Comparison of ENCODE assay signal across 25 mouse cellular contexts in the genomic region with DNA sequence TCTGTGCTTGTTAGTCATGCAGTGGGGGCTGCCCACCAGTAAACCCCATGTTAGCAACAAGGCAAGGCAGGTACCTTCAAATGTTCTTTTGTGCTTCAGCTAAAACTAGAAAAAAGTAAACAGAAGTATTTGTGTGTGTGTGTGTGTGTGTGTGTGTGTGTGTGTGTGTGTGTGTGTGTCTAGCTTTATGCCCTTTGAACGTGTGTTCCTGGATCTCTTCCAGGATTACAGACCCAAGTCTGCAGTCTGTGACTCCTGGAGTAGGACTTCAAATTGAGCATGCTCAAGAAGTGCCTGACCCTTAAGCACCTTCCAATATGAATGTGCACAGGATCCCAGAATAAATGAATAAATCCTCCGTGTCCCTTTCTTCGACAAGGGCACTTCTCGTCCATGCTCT. TPM values are rescaled to one million over a fixed set of nuclear protein-coding genes. Genes with fewer than 3 reads are reported as not detected.
"Had no signal": no experiment of that assay in that cellular context is flagged by ENCODE, and none has a peak within 500 bp of the region (broad histone marks: within the 10 kb centered on the region; RNA-seq: fewer than 3 reads in every experiment).

No protein-coding gene starts in this region.

- H3K4me1 ChIP-seq: midbrain, embryonic 10.5 days; midbrain, embryonic 12.5 days had no signal

- H3K27me3 ChIP-seq: midbrain, embryonic 12.5 days; neural tube, embryonic 13.5 days; neural tube, embryonic 15.5 days had no signal

- H3K36me3 ChIP-seq: midbrain, embryonic 10.5 days; midbrain, embryonic 12.5 days; neural tube, embryonic 13.5 days; neural tube, embryonic 15.5 days had no signal

- H3K27ac ChIP-seq: midbrain, embryonic 10.5 days; midbrain, embryonic 12.5 days; neural tube, embryonic 13.5 days; neural tube, embryonic 15.5 days had no signal

- ATAC-seq: midbrain, embryonic 16.5 days had no signal

- H3K9ac ChIP-seq: lung, embryonic 14.5 days; midbrain, embryonic 12.5 days; neural tube, embryonic 13.5 days; neural tube, embryonic 15.5 days had no signal

- H3K9me3 ChIP-seq: midbrain, embryonic 10.5 days; midbrain, embryonic 12.5 days; neural tube, embryonic 13.5 days; neural tube, embryonic 15.5 days had no signal

- H3K4me2 ChIP-seq: lung, embryonic 14.5 days; midbrain, embryonic 12.5 days; neural tube, embryonic 13.5 days; neural tube, embryonic 15.5 days had no signal

- DNase-seq: lung, embryonic 14.5 days; lung, postnatal 10 days; lung, postnatal 4 days; midbrain, embryonic 14.5 days; right cerebral cortex, adult 18-20 months; right cerebral cortex, postnatal 25 days; right cerebral cortex, postnatal 4 days; spleen, adult 18-20 months; thymus, adult 18-20 months; thymus, postnatal 14 days; thymus, postnatal 36 days had no signal

- H3K4me3 ChIP-seq: midbrain, embryonic 10.5 days; midbrain, embryonic 12.5 days; myocyte; neural tube, embryonic 13.5 days; neural tube, embryonic 15.5 days had no signal

RNA-seq across cellular contexts. Expression of gene Plxnb1, which starts 31.9 kb away (rescaled TPM):
- total RNA-seq: megakaryocyte-erythroid progenitor cell, adult 5-6 weeks had no signal

RNA-seq across cellular contexts. Expression of gene Fbxw21, which starts 34.8 kb away (rescaled TPM):
- total RNA-seq: megakaryocyte, adult 5-6 weeks; megakaryocyte-erythroid progenitor cell, adult 5-6 weeks had no signal
- polyA plus RNA-seq: lung, embryonic 14.5 days; lung, embryonic 16.5 days; midbrain, embryonic 10.5 days; midbrain, embryonic 12.5 days; midbrain, embryonic 14.5 days; midbrain, embryonic 16.5 days; myocyte; neural tube, embryonic 11.5 days; neural tube, embryonic 13.5 days; neural tube, embryonic 15.5 days; small intestine, adult 2 months; stomach, embryonic 14.5 days; stomach, embryonic 16.5 days; thymus, postnatal 0 days had no signal
